Mouse (Mus musculus) monocyte, adult 2 months (primary cell): ENCODE measurements around the gene Fibcd1.

Experiments
- DNase-seq, 2 experiments: peaks; one replicate each; pipeline ENCODE4 v3.0.0; 2022; ENCODE audit warnings: low spot score in 2 of 2, low read depth in 1 of 2

The Fibcd1 gene

GRCm38 (mm10) chr2:31769631-31770111 is 76.1 kb downstream of the Fibcd1 start:
- peak in 1 of 2 experiments; percentile 40 for DNase-seq

- DNase-seq: peak; percentile 24 to 27
These were observed 76.7 kb downstream of the Fibcd1 start for GRCm38 (mm10) chr2:31769115-31769514.

GRCm38 (mm10) chr2:31767815-31768214 is 78.0 kb downstream of the Fibcd1 start:
- no peak for DNase-seq

- no peak for DNase-seq
These were observed 78.7 kb downstream of the Fibcd1 start for GRCm38 (mm10) chr2:31767104-31767503.
